Mouse (Mus musculus) E14TG2a.4 (cell line): ENCODE measurements at regions not wholly inside any gene's neighbourhood (a gene's known extent, or its start where the extent isn't known, plus 50 kb on each side); places are given as distances from the start of the nearest gene placed in this dataset.

Experiments
- CTCF ChIP-seq: conservative IDR thresholded peaks from 2 replicates; pipeline ENCODE4 v1.5.1; 2014; ENCODE audit warnings: low read length
- NANOG ChIP-seq: IDR thresholded peaks from 2 replicates; pipeline ENCODE4 v1.6.1; 2014; ENCODE audit warnings: borderline replicate concordance, low read length, mixed read lengths
- POU5F1 ChIP-seq: IDR thresholded peaks from 2 replicates; pipeline ENCODE4 v1.6.1; 2014; ENCODE audit warnings: low read length, borderline replicate concordance

DNA sequence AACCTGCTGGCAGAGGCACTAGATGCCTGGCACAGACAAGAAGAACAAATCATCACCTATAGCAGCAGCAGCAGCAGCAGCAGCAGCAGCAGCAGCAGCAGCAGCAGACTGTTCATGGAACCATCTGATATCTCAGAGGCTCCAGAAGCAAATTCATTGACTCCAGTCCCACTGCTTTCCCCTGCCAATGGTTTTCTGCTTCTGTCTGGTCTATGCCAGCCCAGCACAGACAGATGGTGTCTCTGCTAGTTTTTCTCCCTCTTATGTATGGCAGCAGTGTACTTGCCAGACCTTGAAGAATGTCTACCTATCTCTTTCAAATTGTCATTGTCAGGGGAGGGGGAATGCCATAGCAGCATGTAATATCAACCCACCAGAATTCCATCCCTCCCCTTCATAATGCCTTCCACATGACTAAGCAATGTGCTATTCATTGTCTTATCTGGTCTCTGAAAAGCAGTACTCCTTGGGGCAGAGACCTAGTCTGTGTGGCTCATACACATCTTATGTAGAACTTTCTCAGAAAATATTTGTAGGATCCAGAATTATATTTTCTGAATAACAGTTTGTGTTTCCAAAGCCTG lies 168.7 kb upstream of the Ube2e1 start:
- TF ChIP-seq CTCF = no peak
- no peak for TF ChIP-seq NANOG
- TF ChIP-seq POU5F1 = no peak
